Mouse (Mus musculus): Measurements from ENCODE around the gene Iqsec1. TPM values are rescaled to one million over a fixed set of nuclear protein-coding genes. Genes with fewer than 3 reads are reported as not detected.
"Not testable (repeated sequence)": the region's sequence is repeated elsewhere in the genome, so short reads cannot be mapped to it uniquely, and the experiment has no call there.

The Iqsec1 gene
- polyA plus RNA-seq, 1 experiment from 2014 or later, result 6.6 TPM

GRCm38 (mm10) chr6:90632526-90632925, 356.0 kb downstream of the Iqsec1 start:
- not testable (repeated sequence) for H3K27me3 ChIP-seq (replicated peaks; ENCODE audit: low read depth, poor library complexity, severe bottlenecking); H3K27ac ChIP-seq (replicated peaks); H3K9me3 ChIP-seq; H3K4me3 ChIP-seq; H3K36me3 ChIP-seq (replicated peaks); DNase-seq (ENCODE audit: low spot score)
- WGBS, result 67% methylated on average over 3 of the region's 3 CpGs
- H3K4me1 ChIP-seq, result peaks cover 12% of the 10 kb centered on the region

- Histone ChIP-seq H3K27ac (replicated peaks) (no peak overlapping the region), H3K9me3 (no peaks in the 10 kb centered on the region), H3K4me1 (peaks cover 10% of the 10 kb centered on the region), H3K36me3 (replicated peaks) (no peaks in the 10 kb centered on the region), H3K27me3 (replicated peaks; ENCODE audit: low read depth, poor library complexity, severe bottlenecking) (no peaks in the 10 kb centered on the region), H3K4me3 (no peak overlapping the region)
- no peak for DNase-seq (ENCODE audit: low spot score)
- WGBS, result 90% methylated on average over 7 of the region's 7 CpGs
Observed at GRCm38 (mm10) chr6:90630427-90630826, 358.1 kb downstream of the Iqsec1 start.

- Histone ChIP-seq H3K27ac (replicated peaks) (no peak overlapping the region), H3K4me3 (no peak overlapping the region), H3K27me3 (replicated peaks; ENCODE audit: low read depth, poor library complexity, severe bottlenecking) (no peaks in the 10 kb centered on the region), H3K4me1 (peaks cover under 1% of the 10 kb centered on the region), H3K9me3 (no peaks in the 10 kb centered on the region), H3K36me3 (replicated peaks) (no peaks in the 10 kb centered on the region)
- WGBS, result 85% methylated on average over 6 of the region's 6 CpGs
- DNase-seq (ENCODE audit: low spot score), result no peak
Observed at GRCm38 (mm10) chr6:90629506-90629905, 359.0 kb downstream of the Iqsec1 start.

- Histone ChIP-seq H3K4me1 (no peaks in the 10 kb centered on the region; the same call in 1 of the 2 replicates), H3K4me3 (no peak overlapping the region), H3K9me3 (no peaks in the 10 kb centered on the region), H3K27ac (replicated peaks) (no peak overlapping the region), H3K27me3 (replicated peaks; ENCODE audit: low read depth, poor library complexity, severe bottlenecking) (no peaks in the 10 kb centered on the region), H3K36me3 (replicated peaks) (no peaks in the 10 kb centered on the region)
- DNase-seq (ENCODE audit: low spot score), result no peak
- 78% methylated on average over 4 of the region's 4 CpGs for WGBS
Observed at GRCm38 (mm10) chr6:90627556-90627955, 360.9 kb downstream of the Iqsec1 start.

GRCm38 (mm10) chr6:90625207-90625994, 363.1 kb downstream of the Iqsec1 start:
- H3K4me1 ChIP-seq, result peaks cover 18% of the 10 kb centered on the region
- H3K27ac ChIP-seq (replicated peaks), result peak overlapping the region; percentile 14; the same call in 1 of the 2 replicates
- H3K36me3 ChIP-seq (replicated peaks), result no peaks in the 10 kb centered on the region
- no peak for DNase-seq (ENCODE audit: low spot score)
- H3K4me3 ChIP-seq, result no peak overlapping the region
- WGBS, result 83% methylated on average over 7 of the region's 7 CpGs
- H3K27me3 ChIP-seq (replicated peaks; ENCODE audit: low read depth, poor library complexity, severe bottlenecking), result no peaks in the 10 kb centered on the region
- H3K9me3 ChIP-seq, result no peaks in the 10 kb centered on the region

- Histone ChIP-seq H3K36me3 (replicated peaks) (no peaks in the 10 kb centered on the region), H3K4me3 (no peak overlapping the region), H3K27ac (replicated peaks) (peak overlapping the region; percentile 14; the same call in 1 of the 2 replicates), H3K4me1 (peaks cover 20% of the 10 kb centered on the region), H3K9me3 (no peaks in the 10 kb centered on the region), H3K27me3 (replicated peaks; ENCODE audit: low read depth, poor library complexity, severe bottlenecking) (no peaks in the 10 kb centered on the region)
- 73% methylated on average over 11 of the region's 11 CpGs for WGBS
- no peak for DNase-seq (ENCODE audit: low spot score)
Observed at GRCm38 (mm10) chr6:90624733-90625132, 363.8 kb downstream of the Iqsec1 start.

- WGBS, result 87% methylated on average over 6 of the region's 6 CpGs
Observed at GRCm38 (mm10) chr6:90624184-90624583, 364.3 kb downstream of the Iqsec1 start.

GRCm38 (mm10) chr6:90623456-90623836, 365.0 kb downstream of the Iqsec1 start:
- no peak overlapping the region for H3K27ac ChIP-seq (replicated peaks)
- no peak overlapping the region for H3K4me3 ChIP-seq
- WGBS, result 88% methylated on average over 5 of the region's 5 CpGs
- no peaks in the 10 kb centered on the region for H3K27me3 ChIP-seq (replicated peaks; ENCODE audit: low read depth, poor library complexity, severe bottlenecking)
- DNase-seq (ENCODE audit: low spot score), result no peak
- H3K4me1 ChIP-seq, result peaks cover 20% of the 10 kb centered on the region
- no peaks in the 10 kb centered on the region for H3K9me3 ChIP-seq
- H3K36me3 ChIP-seq (replicated peaks), result no peaks in the 10 kb centered on the region

More at GRCm38 (mm10) chr6:90624184-90624583, 364.3 kb downstream of the Iqsec1 start:
- Histone ChIP-seq H3K4me1 (peaks cover 20% of the 10 kb centered on the region), H3K27ac (replicated peaks) (no peak overlapping the region), H3K9me3 (no peaks in the 10 kb centered on the region), H3K4me3 (no peak overlapping the region), H3K36me3 (replicated peaks) (no peaks in the 10 kb centered on the region), H3K27me3 (replicated peaks; ENCODE audit: low read depth, poor library complexity, severe bottlenecking) (no peaks in the 10 kb centered on the region)
- no peak for DNase-seq (ENCODE audit: low spot score)

GRCm38 (mm10) chr6:90622758-90623455, 365.6 kb downstream of the Iqsec1 start:
- Histone ChIP-seq H3K36me3 (replicated peaks) (no peaks in the 10 kb centered on the region), H3K9me3 (no peaks in the 10 kb centered on the region), H3K27ac (replicated peaks) (peak overlapping the region; percentile 35), H3K4me1 (peaks cover 20% of the 10 kb centered on the region), H3K4me3 (no peak overlapping the region), H3K27me3 (replicated peaks; ENCODE audit: low read depth, poor library complexity, severe bottlenecking) (no peaks in the 10 kb centered on the region)
- no peak for DNase-seq (ENCODE audit: low spot score)
- 53% methylated on average over 11 of the region's 11 CpGs for WGBS

GRCm38 (mm10) chr6:90621584-90621890, 366.9 kb downstream of the Iqsec1 start:
- Histone ChIP-seq H3K4me3 (no peak overlapping the region), H3K27me3 (replicated peaks; ENCODE audit: low read depth, poor library complexity, severe bottlenecking) (no peaks in the 10 kb centered on the region), H3K36me3 (replicated peaks) (no peaks in the 10 kb centered on the region), H3K9me3 (no peaks in the 10 kb centered on the region), H3K27ac (replicated peaks) (peak overlapping the region; percentile 63; the same call in 1 of the 2 replicates), H3K4me1 (peaks cover 20% of the 10 kb centered on the region)
- WGBS, result 66% methylated on average over 6 of the region's 6 CpGs
- no peak for DNase-seq (ENCODE audit: low spot score)

GRCm38 (mm10) chr6:90620791-90621583, 367.5 kb downstream of the Iqsec1 start:
- 39% methylated on average over 9 of the region's 9 CpGs for WGBS
- H3K4me1 ChIP-seq, result peaks cover 20% of the 10 kb centered on the region
- no peak overlapping the region for H3K4me3 ChIP-seq
- H3K27ac ChIP-seq (replicated peaks), result peak overlapping the region; percentile 63
- DNase-seq (ENCODE audit: low spot score), result no peak
- H3K27me3 ChIP-seq (replicated peaks; ENCODE audit: low read depth, poor library complexity, severe bottlenecking), result no peaks in the 10 kb centered on the region
- H3K36me3 ChIP-seq (replicated peaks), result no peaks in the 10 kb centered on the region
- no peaks in the 10 kb centered on the region for H3K9me3 ChIP-seq

- no peak for DNase-seq (ENCODE audit: low spot score)
- 79% methylated on average over 5 of the region's 5 CpGs for WGBS
- Histone ChIP-seq H3K27ac (replicated peaks) (no peak overlapping the region; the same call in 1 of the 2 replicates), H3K4me3 (no peak overlapping the region), H3K27me3 (replicated peaks; ENCODE audit: low read depth, poor library complexity, severe bottlenecking) (no peaks in the 10 kb centered on the region), H3K36me3 (replicated peaks) (no peaks in the 10 kb centered on the region), H3K9me3 (no peaks in the 10 kb centered on the region), H3K4me1 (peaks cover 20% of the 10 kb centered on the region)
Observed at GRCm38 (mm10) chr6:90619936-90620335, 368.5 kb downstream of the Iqsec1 start.
